Mouse (Mus musculus): ENCODE results near the gene Olfr1417. TPM values are rescaled to one million over a fixed set of nuclear protein-coding genes. Genes with fewer than 3 reads are reported as not detected.
"Not testable (repeated sequence)": the region's sequence is repeated elsewhere in the genome, so short reads cannot be mapped to it uniquely, and the experiment has no call there.

The Olfr1417 gene
- not detected in 2 replicates for polyA plus RNA-seq (2015; fragmentation: Nextera tagmentation; extraction: Ambion mirVana)

DNA sequence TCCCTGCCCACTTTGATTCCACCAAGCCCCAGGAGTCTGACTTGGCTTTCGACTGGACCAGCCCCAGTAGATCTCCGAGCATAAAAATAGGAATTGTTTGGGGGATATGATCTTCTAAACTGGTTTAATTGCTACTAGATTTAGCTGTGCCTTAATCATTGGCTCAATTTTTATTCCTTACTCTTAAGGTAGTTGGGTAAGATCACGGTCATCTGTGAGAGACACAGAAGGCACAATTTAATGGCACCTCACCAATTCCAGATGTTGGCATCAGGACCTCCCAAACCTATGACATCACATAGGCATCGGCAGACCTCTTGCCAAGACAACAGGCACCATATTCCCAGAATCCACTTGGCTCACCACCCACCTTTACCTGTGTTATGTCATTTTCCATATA is at the start of gene Olfr1417:
Gene Olfr1417, minus strand, starts transcription at position 101 of the 400 bp plus-strand sequence.
- DNase-seq (ENCODE audit: low spot score): no peak

DNA sequence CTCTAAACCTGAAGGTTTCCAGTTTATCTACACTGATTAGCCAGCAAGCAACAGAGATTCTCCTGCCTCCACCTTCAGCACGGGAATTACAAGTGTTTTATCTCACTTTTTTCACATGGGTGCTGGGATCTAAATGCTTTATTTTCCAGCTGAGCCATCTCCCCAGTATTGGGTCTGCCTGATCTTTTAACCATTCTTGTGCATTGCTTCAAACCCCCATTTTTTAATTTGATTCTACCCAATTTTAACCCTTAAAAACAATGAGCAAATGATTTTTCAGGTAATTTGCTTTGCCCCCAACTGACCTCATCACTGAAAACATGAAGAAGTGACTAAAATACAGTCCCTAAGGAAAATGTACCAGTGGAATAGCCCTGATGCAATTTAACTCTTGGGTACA is 47.2 kb upstream of the Olfr1417 start, which contains the start of gene Olfr1420:
Gene Olfr1420, plus strand, starts transcription at position 301 of the 400 bp plus-strand sequence.
- no peak for DNase-seq (ENCODE audit: low spot score)

DNA sequence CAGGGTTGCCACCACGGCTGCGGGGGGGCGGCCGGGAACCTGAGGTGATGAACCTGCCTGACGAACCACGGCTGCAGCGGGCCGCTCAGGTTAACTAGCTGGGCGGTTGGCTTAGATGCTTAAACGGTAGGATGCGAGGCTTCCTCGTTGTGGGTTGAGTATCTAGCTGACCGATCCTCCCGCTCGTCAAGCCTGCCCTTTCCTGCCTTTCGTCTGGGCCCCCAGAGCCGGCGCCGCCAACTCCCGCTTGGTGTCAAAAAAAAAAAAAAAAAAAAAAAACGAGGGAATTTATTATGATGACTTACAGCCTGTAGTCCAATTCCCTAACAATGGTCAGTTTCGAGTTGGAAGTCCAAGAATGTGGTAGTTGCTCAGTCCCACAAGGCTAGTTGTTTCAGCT is 39.4 kb upstream of the Olfr1417 start:
- not testable (repeated sequence) for DNase-seq (ENCODE audit: low spot score)

DNA sequence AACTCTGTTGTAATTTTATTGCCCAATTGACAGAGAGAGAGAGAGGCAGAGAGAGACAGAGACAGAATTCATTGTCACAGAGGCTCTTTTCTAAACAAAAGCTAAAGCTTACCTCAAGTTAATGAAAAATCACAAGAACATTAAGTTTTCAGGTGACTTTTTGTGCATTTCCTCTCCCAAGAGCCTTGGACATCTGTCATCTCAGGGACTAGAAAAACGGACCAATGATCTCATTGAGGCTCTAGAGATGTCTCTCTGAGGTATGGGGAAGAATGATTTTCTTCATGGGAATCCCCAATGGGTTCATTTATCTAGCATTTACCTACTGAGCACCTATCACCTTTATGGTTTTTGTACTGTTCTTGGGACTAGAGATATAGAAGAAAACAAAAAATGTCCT is 36.0 kb upstream of the Olfr1417 start, which contains the start of gene Olfr1419:
Gene Olfr1419, minus strand, starts transcription at position 101 of the 400 bp plus-strand sequence.
- no peak for DNase-seq (ENCODE audit: low spot score)

DNA sequence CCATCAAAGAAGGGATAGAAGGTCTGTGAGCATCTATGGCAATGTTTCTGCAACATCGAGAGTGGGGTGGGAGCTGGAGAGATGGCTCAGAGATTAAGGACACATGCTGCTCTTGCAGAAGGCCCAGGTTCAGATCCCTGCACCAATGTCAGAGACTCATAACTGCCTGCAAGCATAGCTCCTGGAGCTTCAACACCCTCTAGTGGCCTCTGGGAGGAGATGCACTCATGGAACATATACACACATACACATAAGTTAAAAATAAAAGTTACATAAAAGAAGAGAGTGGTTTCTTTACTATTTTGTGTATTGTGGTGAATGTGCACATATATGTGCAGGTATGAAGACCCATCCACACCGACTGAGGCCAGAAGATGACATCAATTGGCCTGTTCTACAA is 28.8 kb upstream of the Olfr1417 start:
- no peak for DNase-seq (ENCODE audit: low spot score)

DNA sequence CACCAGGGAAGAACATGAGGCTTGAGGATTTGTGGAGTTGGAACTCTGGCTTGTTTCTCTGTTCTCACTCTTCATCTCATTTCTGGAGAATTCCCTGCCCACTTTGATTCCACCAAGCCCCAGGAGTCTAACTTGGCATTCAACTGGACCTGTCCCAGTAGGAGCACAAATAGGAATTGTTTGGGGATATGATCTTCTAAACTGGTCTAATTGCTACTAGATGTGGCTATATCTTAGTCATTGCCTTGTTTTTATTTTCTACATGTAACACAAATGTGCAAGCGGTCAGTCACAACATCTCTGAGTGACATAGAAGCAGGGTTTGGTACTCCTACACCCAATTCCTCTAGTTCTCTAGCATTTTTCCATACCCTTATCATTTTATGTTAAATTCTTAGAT is 21.9 kb upstream of the Olfr1417 start, which contains the start of gene Olfr1418:
Gene Olfr1418, minus strand, starts transcription at position 101 of the 400 bp plus-strand sequence.
- no peak for DNase-seq (ENCODE audit: low spot score)

DNA sequence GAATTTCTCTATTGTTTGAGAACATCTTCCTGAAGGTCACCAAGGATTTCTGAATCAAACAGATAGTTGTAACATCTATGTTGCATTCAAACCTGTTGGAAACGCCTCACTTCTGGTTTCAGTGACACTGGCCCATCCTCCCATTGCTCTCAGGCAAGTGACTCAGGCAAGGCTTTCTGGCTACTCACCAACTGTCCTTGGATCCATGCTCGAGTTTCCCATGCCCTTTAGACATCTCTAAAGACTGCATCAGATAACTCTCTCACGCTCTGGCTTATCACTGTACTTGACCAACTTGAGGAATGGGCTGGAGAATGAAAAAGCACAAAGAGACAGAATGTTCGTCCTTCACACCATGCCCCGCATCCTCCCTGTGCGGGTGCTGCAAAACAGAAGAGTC is 17.5 kb upstream of the Olfr1417 start:
- DNase-seq (ENCODE audit: low spot score): no peak

DNA sequence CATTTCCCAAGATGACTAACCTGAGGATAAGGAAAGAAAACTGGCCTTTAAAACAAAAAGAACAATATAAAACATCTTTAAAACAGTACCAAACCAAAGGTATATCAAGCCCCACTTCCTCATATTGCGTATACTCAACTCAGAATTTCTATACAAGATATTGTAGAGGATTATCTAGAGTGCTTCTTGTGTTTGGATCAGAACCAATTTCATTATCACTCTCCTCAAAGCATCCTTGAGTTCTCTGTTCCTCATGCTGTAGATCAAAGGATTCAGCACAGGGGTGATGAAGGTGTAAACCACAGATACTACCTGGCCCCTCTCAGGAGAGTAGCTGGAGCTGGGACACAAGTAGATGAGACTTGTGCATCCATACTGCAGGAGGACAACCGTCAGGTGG is 15.8 kb upstream of the Olfr1417 start:
- no peak for DNase-seq (ENCODE audit: low spot score)

DNA sequence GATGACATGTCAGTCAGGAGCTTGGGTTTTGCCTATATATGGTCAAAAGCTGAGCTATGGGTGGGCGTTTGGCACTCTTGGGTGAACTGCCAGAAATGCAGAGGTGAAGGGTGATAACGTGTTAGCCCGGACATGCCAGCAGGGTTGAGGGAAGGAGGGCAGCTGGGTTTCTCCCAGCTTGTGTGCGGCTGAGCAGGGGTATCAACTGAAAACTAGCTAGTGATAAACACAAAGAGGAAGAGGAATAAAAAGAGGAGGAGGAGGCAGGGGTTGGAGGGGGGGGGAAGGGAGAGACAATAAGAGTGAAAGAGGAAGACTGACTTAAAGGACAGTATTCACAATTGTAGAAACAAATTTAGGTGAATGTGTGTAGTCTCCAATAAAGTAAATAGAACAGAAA is 13.6 kb upstream of the Olfr1417 start:
- no peak for DNase-seq (ENCODE audit: low spot score)

DNA sequence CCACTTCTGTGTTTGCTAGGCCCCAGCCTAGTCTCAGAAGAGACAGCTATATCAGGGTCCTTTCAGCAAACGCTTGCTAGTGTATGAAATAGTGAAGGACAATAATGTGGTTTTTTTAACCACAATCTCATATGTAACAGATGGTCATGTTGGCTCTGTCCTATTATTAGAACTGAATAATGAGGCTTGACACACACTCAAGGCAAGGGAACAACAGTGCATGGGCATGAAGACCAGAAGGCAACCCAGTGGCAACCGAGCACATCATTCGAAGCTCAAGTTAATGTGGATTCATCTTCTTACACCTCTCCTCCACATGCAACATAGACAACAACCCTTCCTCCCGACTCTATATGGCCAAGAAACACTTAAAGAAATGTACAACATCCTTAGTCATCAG is 7.3 kb upstream of the Olfr1417 start:
- no peak for DNase-seq (ENCODE audit: low spot score)

DNA sequence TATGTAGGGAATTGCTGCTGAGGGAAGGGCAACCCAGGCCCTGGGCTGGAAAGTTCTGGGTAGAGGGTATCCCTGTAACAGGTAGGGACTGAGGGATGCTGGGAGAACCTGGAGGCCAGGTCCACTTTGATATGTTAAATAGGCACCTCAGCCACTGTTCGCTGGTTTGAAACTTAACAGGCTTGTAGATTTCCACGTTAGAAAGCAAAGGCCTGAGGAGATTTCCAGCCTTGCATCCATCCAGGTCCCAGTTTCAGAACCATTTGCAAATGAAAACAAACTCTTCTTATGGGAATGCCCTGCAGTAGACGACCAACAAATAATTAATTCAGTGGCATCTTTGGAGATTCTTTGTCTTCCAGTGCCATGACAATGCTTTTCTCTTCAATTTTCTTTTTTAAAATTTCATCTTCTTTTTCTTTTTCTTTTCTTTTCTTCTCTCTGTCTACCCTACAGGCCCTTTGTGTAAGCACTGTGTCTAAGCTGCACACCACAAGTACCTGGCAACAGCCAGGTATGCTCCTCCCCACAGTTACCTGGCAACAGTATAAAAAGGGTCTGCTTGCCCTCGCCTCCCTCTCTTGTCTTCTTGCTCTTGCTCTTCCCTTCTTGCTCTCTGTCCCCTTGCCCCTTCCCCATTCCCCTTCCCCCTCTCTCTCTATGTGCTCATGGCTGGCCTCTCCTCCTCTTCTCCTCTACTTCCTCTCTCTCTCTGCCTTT is 15.5 kb downstream of the Olfr1417 start:
- DNase-seq (ENCODE audit: low spot score): no peak

DNA sequence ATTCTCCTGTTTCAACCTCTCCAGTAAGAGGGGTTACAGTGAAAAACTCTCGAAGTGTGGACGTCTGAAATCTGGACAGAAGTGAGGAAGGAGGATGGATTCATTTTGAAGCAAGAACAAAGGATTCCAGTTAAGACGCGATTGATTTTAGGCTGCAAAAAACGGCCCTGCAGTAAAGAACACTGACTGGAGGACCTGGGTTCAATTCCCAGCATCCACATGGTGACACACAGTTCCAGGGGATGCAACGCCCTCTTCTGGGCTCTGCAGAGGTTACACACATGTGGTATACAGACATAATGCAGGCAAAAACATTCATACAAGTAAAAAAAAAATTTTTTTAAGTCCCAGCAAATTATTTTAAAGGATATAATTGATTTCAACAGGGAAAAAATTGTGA is 18.8 kb downstream of the Olfr1417 start:
- no peak for DNase-seq (ENCODE audit: low spot score)

DNA sequence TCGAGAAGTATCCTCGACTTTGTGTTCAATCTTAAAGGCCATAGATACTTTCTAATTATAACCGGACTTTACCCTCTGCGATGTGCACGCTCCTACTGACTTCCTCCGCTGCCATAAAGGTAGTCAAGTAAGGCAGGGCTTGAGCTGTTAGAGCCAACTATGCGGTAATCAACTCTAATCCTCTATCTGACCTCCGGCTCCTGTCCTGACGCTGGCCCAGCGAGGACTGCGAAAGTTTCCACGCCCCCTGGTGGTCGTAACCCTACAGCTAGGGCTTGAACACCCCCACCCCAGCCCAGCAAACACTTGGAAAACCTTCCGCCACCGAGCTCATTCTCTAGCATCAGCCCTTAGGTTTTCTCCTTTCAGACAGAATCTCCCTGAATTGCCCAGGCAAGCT is 19.2 kb downstream of the Olfr1417 start:
- DNase-seq (ENCODE audit: low spot score): peak; percentile 42

DNA sequence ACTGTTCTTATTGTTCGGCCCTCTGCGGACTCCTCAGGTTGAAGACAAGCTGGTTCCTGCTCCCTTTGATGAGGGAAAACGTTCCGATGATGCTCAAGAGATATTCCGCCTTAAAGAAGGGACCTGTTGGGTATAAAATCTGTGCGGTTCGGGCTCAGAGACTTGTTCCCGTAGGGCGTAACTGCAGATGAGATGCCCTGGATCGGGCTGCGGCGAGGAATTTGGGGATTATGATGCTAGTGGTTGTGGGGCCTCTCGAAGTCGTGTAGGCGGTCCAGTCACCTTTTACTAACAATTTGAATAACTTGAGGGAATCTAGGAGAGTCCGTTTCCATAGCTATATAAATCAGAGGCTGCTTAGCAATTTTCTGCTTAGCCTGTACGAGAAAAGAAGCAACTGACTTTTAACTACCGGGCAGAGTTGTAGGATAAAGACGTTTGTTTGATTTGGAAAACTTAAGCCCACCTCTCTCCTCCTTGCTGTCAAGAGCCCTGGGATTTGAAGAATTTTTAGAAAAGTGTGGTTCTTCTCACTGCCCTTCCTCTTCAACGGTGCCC is 19.8 kb downstream of the Olfr1417 start, which contains the start of gene Stx3:
Gene Stx3, minus strand, starts transcription at position 261 of the 558 bp plus-strand sequence.
- no peak for DNase-seq (ENCODE audit: low spot score)

DNA sequence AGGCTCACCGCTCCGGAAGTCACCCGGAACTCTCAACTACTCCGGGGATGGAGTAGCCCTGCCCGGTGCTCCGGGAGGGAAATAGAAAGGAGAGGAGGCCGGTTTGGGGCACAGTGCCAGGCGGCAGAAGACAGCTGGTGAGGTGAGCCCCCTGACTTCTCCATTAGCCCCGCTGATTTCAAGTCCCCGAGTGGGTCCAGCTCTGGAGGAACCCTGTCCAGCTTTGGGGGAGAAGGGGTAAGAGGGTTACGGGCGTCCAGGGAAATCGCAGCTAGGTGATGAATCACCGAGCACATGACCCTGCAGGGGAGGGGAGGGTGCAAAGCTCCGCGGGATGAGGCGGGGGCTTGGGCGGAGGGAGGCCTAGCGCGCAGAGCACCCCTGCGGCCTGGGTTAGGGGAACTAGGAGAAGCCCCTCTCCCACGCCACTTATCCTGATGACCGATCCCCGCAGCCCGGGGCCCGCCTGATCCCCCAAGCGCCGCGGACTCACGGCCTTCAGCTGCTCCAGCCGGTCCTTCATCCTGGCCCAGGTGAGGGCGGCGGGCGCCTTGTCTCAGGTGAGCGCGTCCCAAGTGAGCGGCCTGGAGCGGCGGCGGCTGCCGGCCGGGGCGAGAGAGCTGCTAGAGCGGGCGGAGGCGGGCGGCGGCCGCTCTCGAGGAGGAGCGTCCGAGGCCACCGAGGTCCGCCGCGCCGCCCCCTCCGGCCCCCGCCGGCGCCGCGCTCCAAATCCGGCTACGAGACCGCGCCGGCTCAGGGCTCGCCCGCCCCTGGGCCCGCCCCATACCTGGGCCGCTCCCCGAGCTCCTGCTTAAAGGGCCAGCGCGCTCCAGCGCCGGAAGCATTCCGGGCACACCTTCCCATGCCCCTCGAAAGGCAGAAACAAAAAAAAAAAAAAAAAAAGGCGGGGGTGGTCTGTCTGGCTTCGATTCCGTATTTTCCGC is 20.5 kb downstream of the Olfr1417 start:
- no peak for DNase-seq (ENCODE audit: low spot score)

DNA sequence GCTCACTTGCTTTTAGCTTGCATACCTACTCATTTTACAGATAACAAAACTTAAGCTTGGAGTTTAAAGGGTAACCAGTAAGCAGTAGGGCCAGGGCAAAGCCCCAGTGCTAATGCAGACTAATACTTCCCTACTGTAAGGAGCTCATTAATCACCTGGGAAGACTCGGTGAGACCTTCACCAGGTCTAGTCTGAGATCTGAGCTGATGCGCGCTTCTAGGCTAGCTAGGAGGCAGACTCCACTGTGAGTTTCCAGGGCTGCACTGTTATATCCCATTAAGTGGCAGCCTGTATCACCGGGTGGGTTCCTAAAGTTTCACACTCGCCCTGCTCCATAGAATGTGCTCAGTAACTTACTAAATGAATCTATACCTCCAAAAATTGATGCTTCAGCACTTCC is 21.4 kb downstream of the Olfr1417 start:
- no peak for DNase-seq (ENCODE audit: low spot score)

DNA sequence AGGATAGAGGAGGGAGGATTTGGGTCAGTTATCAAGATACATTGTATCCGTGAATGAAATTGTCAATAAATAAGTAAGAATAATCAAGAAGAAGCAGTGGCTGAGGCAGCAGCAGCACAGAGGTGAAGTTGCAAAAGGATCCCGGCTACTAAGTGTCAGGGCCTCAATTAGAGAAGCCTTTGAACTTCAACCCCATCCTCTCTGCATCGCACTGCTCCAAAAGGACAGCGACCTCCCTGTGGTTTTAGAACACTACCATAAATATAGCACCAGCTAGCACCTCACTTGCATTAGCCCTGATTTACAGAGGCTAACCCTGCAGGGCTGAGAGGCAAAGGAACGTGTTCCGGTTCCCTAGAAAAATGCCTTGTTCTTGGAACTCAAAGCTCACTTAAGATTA is 22.3 kb downstream of the Olfr1417 start:
- DNase-seq (ENCODE audit: low spot score): no peak

DNA sequence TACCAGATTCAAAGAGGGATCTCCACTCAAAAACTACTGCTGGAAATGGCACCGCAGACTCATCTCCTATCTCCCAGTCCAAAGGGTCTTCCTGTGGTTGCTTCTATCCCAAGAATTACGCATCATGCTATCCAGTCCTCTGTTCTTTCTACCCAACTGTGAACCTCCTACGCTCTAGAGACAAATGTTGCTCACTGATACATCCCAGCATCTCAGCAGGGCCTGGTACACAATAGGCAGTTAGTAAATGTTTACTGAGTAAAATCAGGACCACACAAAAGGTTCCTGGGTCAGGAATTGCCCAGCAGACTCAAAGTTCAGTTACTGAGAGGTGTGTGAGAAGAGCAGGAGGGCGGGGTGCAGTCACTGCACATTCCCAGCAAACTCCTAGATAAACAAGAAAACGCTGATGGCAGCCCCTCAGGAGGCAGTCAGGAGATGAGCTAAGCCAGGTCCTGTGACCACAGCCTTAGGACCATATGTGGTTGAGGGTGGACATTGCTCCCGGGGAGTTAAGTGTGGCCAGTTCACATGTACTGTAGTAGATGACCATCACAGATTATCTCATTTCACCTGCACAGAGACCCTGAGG is 24.2 kb downstream of the Olfr1417 start:
- no peak for DNase-seq (ENCODE audit: low spot score)

DNA sequence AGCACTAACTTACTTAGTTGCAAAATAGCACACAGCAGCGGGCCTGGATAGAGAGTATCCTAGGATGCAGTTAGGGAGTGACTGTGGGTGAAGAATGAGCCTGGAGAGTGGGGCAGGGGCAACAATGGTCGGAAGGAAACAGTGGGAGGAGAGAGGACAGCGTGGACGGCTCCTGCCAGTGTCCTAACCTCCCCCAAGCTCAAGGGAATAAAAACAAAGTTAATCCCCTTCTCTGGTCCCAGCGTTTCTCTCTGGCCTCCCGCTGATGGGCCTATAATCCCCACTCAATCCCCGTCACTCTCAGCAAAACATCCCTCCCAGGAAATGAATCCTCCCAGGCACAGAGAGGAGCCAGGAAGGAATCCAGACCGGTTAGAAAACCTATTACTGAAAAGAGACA is 25.4 kb downstream of the Olfr1417 start:
- DNase-seq (ENCODE audit: low spot score): no peak

DNA sequence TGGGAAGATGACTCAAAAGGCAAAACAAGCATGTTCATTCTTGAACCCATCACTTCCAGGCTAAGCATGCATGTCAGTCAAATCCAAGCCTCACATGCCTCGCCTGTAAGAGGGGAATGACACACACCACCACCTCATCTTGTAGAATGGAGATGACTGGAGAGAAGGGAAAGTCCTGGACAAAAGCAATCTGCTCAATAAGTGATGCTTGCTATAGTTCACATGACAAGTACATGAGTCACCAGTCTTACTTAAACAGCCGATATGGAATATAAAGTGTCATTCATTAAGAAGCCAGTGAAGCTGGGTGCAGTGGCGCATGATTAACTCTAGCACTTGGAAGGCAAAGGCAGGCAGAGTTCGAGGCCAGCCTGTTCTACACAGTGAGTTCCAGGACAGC is 25.9 kb downstream of the Olfr1417 start:
- DNase-seq (ENCODE audit: low spot score): no peak

DNA sequence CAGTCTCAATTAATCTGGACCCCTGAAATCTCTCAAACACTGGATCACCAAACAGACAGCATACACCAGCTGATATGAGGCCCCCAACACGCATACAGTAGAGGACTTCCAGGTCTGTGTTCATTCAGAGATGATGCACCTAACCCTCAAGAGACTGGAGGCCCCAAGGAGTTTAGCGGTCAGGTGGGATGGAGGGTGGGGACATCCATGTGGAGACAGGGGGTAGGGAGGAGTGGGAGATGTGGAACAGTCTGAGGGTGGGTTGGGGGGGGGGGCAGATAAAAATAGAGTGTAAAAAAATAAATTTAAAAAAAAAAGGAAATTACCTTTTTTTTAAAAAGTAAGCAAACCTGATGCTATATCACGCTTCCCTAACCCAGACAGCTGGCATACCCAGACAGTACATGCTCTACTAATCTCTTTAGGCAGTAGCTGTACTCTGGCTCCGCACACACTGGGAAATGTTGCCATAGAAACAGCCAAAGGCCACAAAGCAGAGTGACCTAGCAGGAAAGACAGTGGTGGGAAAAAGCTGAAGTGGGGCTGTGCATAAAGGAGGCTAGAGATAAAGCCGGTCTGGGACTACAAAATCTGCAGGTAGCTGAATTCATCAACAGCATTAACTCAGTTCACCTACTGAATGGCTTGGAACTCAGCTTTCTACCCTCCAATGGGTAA is 27.2 kb downstream of the Olfr1417 start:
- DNase-seq (ENCODE audit: low spot score): no peak

Measured in thymus, postnatal 0 days (tissue).